Mouse (Mus musculus) midbrain, embryonic 15.5 days (tissue): ENCODE measurements around the gene Trpm8. TPM values are rescaled to one million over a fixed set of nuclear protein-coding genes. Genes with fewer than 3 reads are reported as not detected.

ENCODE experiments used
- ATAC-seq: fragments of 200-750 bp; cut with Nextera tagmentation; replicated peaks from 2 replicates; pipeline ENCODE4 v1.8.0; 2017; ENCODE audit warnings: moderate TSS enrichment
- H3K27ac ChIP-seq: fragments of 300-500 bp; sonication (generic); 2 replicates; pipeline ENCODE4 v1.5.1; 2015; ENCODE audit warnings: mild to moderate bottlenecking, inconsistent platforms
- H3K27me3 ChIP-seq: fragments of 300-500 bp; sonication (generic); replicated peaks from 2 replicates; pipeline ENCODE4 v1.6.1; 2015; ENCODE audit warnings: inconsistent platforms
- H3K36me3 ChIP-seq: fragments of 300-500 bp; sonication (generic); replicated peaks from 2 replicates; pipeline ENCODE4 v1.6.1; 2015; ENCODE audit warnings: inconsistent platforms
- H3K4me1 ChIP-seq: fragments of 300-500 bp; sonication (generic); 2 replicates; pipeline ENCODE4 v1.6.1; 2015; ENCODE audit warnings: inconsistent platforms
- H3K4me2 ChIP-seq: fragments of 300-500 bp; sonication (generic); 2 replicates; pipeline ENCODE4 v1.6.1; 2015; ENCODE audit warnings: inconsistent platforms, mild to moderate bottlenecking, moderate library complexity
- H3K4me3 ChIP-seq: fragments of 300-500 bp; sonication (generic); 2 replicates; pipeline ENCODE4 v1.5.1; 2015; ENCODE audit warnings: mild to moderate bottlenecking, inconsistent platforms
- H3K9ac ChIP-seq: fragments of 300-500 bp; sonication (generic); 2 replicates; pipeline ENCODE4 v1.6.1; 2015; ENCODE audit warnings: mild to moderate bottlenecking, inconsistent platforms
- H3K9me3 ChIP-seq: fragments of 300-500 bp; sonication (generic); 2 replicates; pipeline ENCODE4 v1.6.1; 2016; ENCODE audit warnings: inconsistent platforms
- WGBS: fragments of 180-500 bp; shearing (Covaris S2); methylation state at CpG from one replicate; pipeline ENCODE4 v1.1.7; 2015; ENCODE audit warnings: mixed read lengths; 5-methylcytosine and 5-hydroxymethylcytosine counted together
- polyA plus RNA-seq: library from polyadenylated mRNA; unstranded; fragments of >200 nt; fragmentation: Nextera tagmentation; extraction: Ambion mirVana; gene quantifications from 2 replicates; pipeline ENCODE4 v1.2.1, GENCODE M21; 2015

The Trpm8 gene
- polyA plus RNA-seq = 0.09 and 0.10 TPM in 2 replicates

GRCm38 (mm10) chr1:88277098-88277817 lies at the start of gene Trpm8, which contains the start of gene Hjurp:
Gene Trpm8 (plus strand): TSS chr1:88277661.
Gene Hjurp (minus strand): TSS chr1:88277633.
- peak; percentile 98 for ATAC-seq
- Histone ChIP-seq H3K4me2 (peak within 1 kb of the TSS; percentile 55), H3K36me3 (peaks cover 7% of the 10 kb centered on the region), H3K4me1 (peaks cover 22% of the 10 kb centered on the region), H3K9me3 (peaks cover 6% of the 10 kb centered on the region; the same call in 1 of the 2 replicates), H3K4me3 (peak within 1 kb of the TSS; percentile 42), H3K27ac (peak within 1 kb of the TSS; percentile 64), H3K27me3 (no peaks in the 10 kb centered on the region), H3K9ac (peak within 1 kb of the TSS; percentile 57)
- under 1% methylated on average over 50 of the region's 50 CpGs for WGBS

GRCm38 (mm10) chr1:88228121-88228520 lies 49.3 kb upstream of the Trpm8 start:
- WGBS = 71% methylated on average over 7 of the region's 7 CpGs
- Histone ChIP-seq H3K9ac (no peak overlapping the region), H3K4me2 (no peak overlapping the region), H3K27ac (no peak overlapping the region), H3K9me3 (peaks cover 78% of the 10 kb centered on the region), H3K4me1 (no peaks in the 10 kb centered on the region), H3K27me3 (no peaks in the 10 kb centered on the region), H3K36me3 (no peaks in the 10 kb centered on the region), H3K4me3 (no peak overlapping the region)
- ATAC-seq = no peak

GRCm38 (mm10) chr1:88229566-88229965 lies 47.9 kb upstream of the Trpm8 start:
- Histone ChIP-seq H3K4me3 (no peak overlapping the region), H3K27ac (no peak overlapping the region), H3K36me3 (no peaks in the 10 kb centered on the region), H3K4me1 (no peaks in the 10 kb centered on the region), H3K9me3 (peaks cover 91% of the 10 kb centered on the region), H3K9ac (no peak overlapping the region), H3K27me3 (no peaks in the 10 kb centered on the region), H3K4me2 (no peak overlapping the region)
- 79% methylated on average over 3 of the region's 3 CpGs for WGBS
- ATAC-seq = no peak

GRCm38 (mm10) chr1:88229986-88230385 lies 47.5 kb upstream of the Trpm8 start:
- Histone ChIP-seq H3K4me2 (no peak overlapping the region), H3K36me3 (no peaks in the 10 kb centered on the region), H3K9me3 (peaks cover 95% of the 10 kb centered on the region), H3K27ac (no peak overlapping the region), H3K27me3 (no peaks in the 10 kb centered on the region), H3K4me1 (no peaks in the 10 kb centered on the region), H3K9ac (no peak overlapping the region), H3K4me3 (no peak overlapping the region)
- ATAC-seq = 0 out of 2 replicates have a peak, but pooled peaks have one; percentile 12
- WGBS = 84% methylated on average over 5 of the region's 5 CpGs

GRCm38 (mm10) chr1:88230421-88230820 lies 47.0 kb upstream of the Trpm8 start:
- Histone ChIP-seq H3K27ac (no peak overlapping the region), H3K4me1 (no peaks in the 10 kb centered on the region), H3K27me3 (no peaks in the 10 kb centered on the region), H3K4me2 (no peak overlapping the region), H3K4me3 (no peak overlapping the region), H3K36me3 (no peaks in the 10 kb centered on the region), H3K9me3 (peaks cover 98% of the 10 kb centered on the region), H3K9ac (no peak overlapping the region)
- ATAC-seq = no peak
- 74% methylated on average over 7 of the region's 7 CpGs for WGBS

GRCm38 (mm10) chr1:88230981-88231802 lies 46.3 kb upstream of the Trpm8 start:
- Histone ChIP-seq H3K4me3 (no peak overlapping the region), H3K27me3 (no peaks in the 10 kb centered on the region), H3K4me1 (no peaks in the 10 kb centered on the region), H3K36me3 (no peaks in the 10 kb centered on the region), H3K9me3 (peaks cover 97% of the 10 kb centered on the region), H3K9ac (no peak overlapping the region), H3K27ac (no peak overlapping the region), H3K4me2 (no peak overlapping the region)
- 75% methylated on average over 6 of the region's 6 CpGs for WGBS
- ATAC-seq = no peak

GRCm38 (mm10) chr1:88231803-88232499 lies 45.5 kb upstream of the Trpm8 start:
- Histone ChIP-seq H3K27ac (no peak overlapping the region), H3K4me1 (no peaks in the 10 kb centered on the region), H3K4me3 (no peak overlapping the region), H3K36me3 (no peaks in the 10 kb centered on the region), H3K4me2 (no peak overlapping the region), H3K9ac (no peak overlapping the region), H3K27me3 (no peaks in the 10 kb centered on the region), H3K9me3 (peaks cover 94% of the 10 kb centered on the region)
- 68% methylated on average over 7 of the region's 7 CpGs for WGBS
- ATAC-seq = no peak

GRCm38 (mm10) chr1:88232664-88233380 lies 44.6 kb upstream of the Trpm8 start:
- H3K27me3 ChIP-seq = no peaks in the 10 kb centered on the region

GRCm38 (mm10) chr1:88233421-88234247 lies 43.8 kb upstream of the Trpm8 start:
- no peaks in the 10 kb centered on the region for H3K36me3 ChIP-seq

More at GRCm38 (mm10) chr1:88232664-88233380, 44.6 kb upstream of the Trpm8 start:
- Histone ChIP-seq H3K9me3 (peaks cover 93% of the 10 kb centered on the region), H3K4me2 (no peak overlapping the region), H3K4me1 (no peaks in the 10 kb centered on the region), H3K36me3 (no peaks in the 10 kb centered on the region), H3K27ac (no peak overlapping the region), H3K4me3 (no peak overlapping the region), H3K9ac (no peak overlapping the region)
- WGBS = 61% methylated on average over 3 of the region's 3 CpGs
- ATAC-seq = no peak

GRCm38 (mm10) chr1:88234248-88234610 lies 43.2 kb upstream of the Trpm8 start:
- no peaks in the 10 kb centered on the region for H3K27me3 ChIP-seq
- no peak for ATAC-seq
- no peaks in the 10 kb centered on the region for H3K4me1 ChIP-seq
- peaks cover 93% of the 10 kb centered on the region for H3K9me3 ChIP-seq
- no peak overlapping the region for H3K4me2 ChIP-seq
- no peak overlapping the region for H3K4me3 ChIP-seq
- H3K9ac ChIP-seq = no peak overlapping the region
- no peaks in the 10 kb centered on the region for H3K36me3 ChIP-seq
- no peak overlapping the region for H3K27ac ChIP-seq
- 66% methylated on average over 4 of the region's 4 CpGs for WGBS

More at GRCm38 (mm10) chr1:88233421-88234247, 43.8 kb upstream of the Trpm8 start:
- Histone ChIP-seq H3K4me3 (no peak overlapping the region), H3K9me3 (peaks cover 93% of the 10 kb centered on the region), H3K4me2 (no peak overlapping the region), H3K9ac (no peak overlapping the region), H3K27me3 (no peaks in the 10 kb centered on the region), H3K4me1 (no peaks in the 10 kb centered on the region), H3K27ac (no peak overlapping the region)
- 68% methylated on average over 14 of the region's 14 CpGs for WGBS
- ATAC-seq = no peak

GRCm38 (mm10) chr1:88234646-88235045 lies 42.8 kb upstream of the Trpm8 start:
- no peak overlapping the region for H3K4me2 ChIP-seq
- no peaks in the 10 kb centered on the region for H3K4me1 ChIP-seq
- peaks cover 93% of the 10 kb centered on the region for H3K9me3 ChIP-seq
- H3K36me3 ChIP-seq = no peaks in the 10 kb centered on the region
- H3K4me3 ChIP-seq = no peak overlapping the region
- H3K9ac ChIP-seq = no peak overlapping the region
- ATAC-seq = no peak
- H3K27me3 ChIP-seq = no peaks in the 10 kb centered on the region
- 45% methylated on average over 5 of the region's 5 CpGs for WGBS
- no peak overlapping the region for H3K27ac ChIP-seq
